Mouse (Mus musculus) lung, adult 2 months (tissue): ENCODE results near the gene Ighmbp2. TPM values are rescaled to one million over a fixed set of nuclear protein-coding genes. Genes with fewer than 3 reads are reported as not detected.

ENCODE experiments used
- DNase-seq: peaks from one replicate; pipeline ENCODE4 v3.0.0; 2022
- H3K4me1 ChIP-seq: fragments of 200-500 bp; 2 replicates; pipeline ENCODE4 v1.6.1; 2011; ENCODE audit warnings: low read length; ENCODE audit not compliant: control insufficient read depth, insufficient read depth
- H3K4me3 ChIP-seq: fragments of 200-500 bp; replicated peaks from 2 replicates; pipeline ENCODE3; 2011; ENCODE audit warnings: low read depth, mild to moderate bottlenecking, control low read depth, low read length; ENCODE audit errors: extremely low read depth
- CTCF ChIP-seq: fragments of 200-500 bp; IDR thresholded peaks from 2 replicates; pipeline ENCODE4 v1.5.1; 2011; ENCODE audit warnings: mild to moderate bottlenecking, low read length, control low read depth; ENCODE audit not compliant: insufficient read depth
- POLR2A ChIP-seq: fragments of 200-500 bp; IDR thresholded peaks from 2 replicates; pipeline ENCODE4 v1.6.1; 2011; ENCODE audit warnings: low read depth, mild to moderate bottlenecking, control low read depth, low read length, borderline replicate concordance; ENCODE audit errors: extremely low read depth
- WGBS: fragments of 180-500 bp; shearing (Covaris S2); methylation state at CpG from one replicate; pipeline ENCODE4 v1.1.7; 2018; 5-methylcytosine and 5-hydroxymethylcytosine counted together
- polyA plus RNA-seq: library from polyadenylated mRNA; depleted of rRNA; stranded (reverse); fragments of >200 nt; gene quantifications from 2 replicates; pipeline ENCODE4 v1.2.3, GENCODE M21; 2012; rRNA removed

Ighmbp2 gene
- 5.8 and 7.5 TPM in 2 replicates for polyA plus RNA-seq

- peak within 1 kb of the TSS; percentile 97 for H3K4me3 ChIP-seq
- WGBS = under 1% methylated on average over 49 of the region's 49 CpGs
- peak; percentile 93 for DNase-seq
- TF ChIP-seq CTCF = no peak
- TF ChIP-seq POLR2A = peak; percentile 69; the same call in 1 of the 2 replicates
- H3K4me1 ChIP-seq = peaks cover 4% of the 10 kb centered on the region; the same call in 1 of the 2 replicates
These were observed at the start of gene Ighmbp2, which contains the start of gene Mrpl21 for GRCm38 (mm10) chr19:3282572-3283467. TSS of gene Ighmbp2 (minus strand) at chr19:3283017. TSS of gene Mrpl21 (plus strand) at chr19:3282901.

GRCm38 (mm10) chr19:3326479-3327047 is 43.7 kb upstream of the Ighmbp2 start:
- TF ChIP-seq CTCF = no peak
- TF ChIP-seq POLR2A = no peak
- no peak for DNase-seq
- peaks cover 17% of the 10 kb centered on the region for H3K4me1 ChIP-seq
- 60% methylated on average over 12 of the region's 12 CpGs for WGBS
- no peak overlapping the region for H3K4me3 ChIP-seq

- H3K4me3 ChIP-seq = peak overlapping the region; percentile 15
- TF ChIP-seq POLR2A = no peak
- TF ChIP-seq CTCF = no peak
- WGBS = 15% methylated on average over 15 of the region's 15 CpGs
- no peak for DNase-seq
- H3K4me1 ChIP-seq = peaks cover 19% of the 10 kb centered on the region
These were observed 43.1 kb upstream of the Ighmbp2 start for GRCm38 (mm10) chr19:3325771-3326478.

GRCm38 (mm10) chr19:3324931-3325711 is 42.3 kb upstream of the Ighmbp2 start:
- peaks cover 19% of the 10 kb centered on the region for H3K4me1 ChIP-seq
- peak; percentile 96 for DNase-seq
- peak overlapping the region; percentile 81 for H3K4me3 ChIP-seq
- WGBS = under 1% methylated on average over 59 of the region's 59 CpGs
- TF ChIP-seq CTCF (0 out of 2 replicates have a peak, but pooled peaks have one; percentile 2), POLR2A (peak; percentile 67; the same call in 1 of the 2 replicates)

- Histone ChIP-seq H3K4me3 (peak overlapping the region; percentile 92), H3K4me1 (peaks cover 15% of the 10 kb centered on the region)
- TF ChIP-seq CTCF = no peak
- TF ChIP-seq POLR2A = no peak
- peak; percentile 51 for DNase-seq
- WGBS = under 1% methylated on average over 17 of the region's 17 CpGs
These were observed 41.5 kb upstream of the Ighmbp2 start for GRCm38 (mm10) chr19:3324271-3324811.

GRCm38 (mm10) chr19:3323753-3324270 is 41.0 kb upstream of the Ighmbp2 start:
- WGBS = under 1% methylated on average over 34 of the region's 34 CpGs
- H3K4me1 ChIP-seq = peaks cover 15% of the 10 kb centered on the region
- peak overlapping the region; percentile 92 for H3K4me3 ChIP-seq
- TF ChIP-seq POLR2A = peak; percentile 67; the same call in 1 of the 2 replicates
- TF ChIP-seq CTCF = no peak
- DNase-seq = peak; percentile 82

- under 1% methylated on average over 47 of the region's 47 CpGs for WGBS
- TF ChIP-seq CTCF (no peak), POLR2A (peak; percentile 84)
- H3K4me3 ChIP-seq = peak overlapping the region; percentile 92
- peaks cover 15% of the 10 kb centered on the region for H3K4me1 ChIP-seq
- peak; percentile 86 for DNase-seq
These were observed 40.4 kb upstream of the Ighmbp2 start for GRCm38 (mm10) chr19:3323201-3323621.

GRCm38 (mm10) chr19:3322261-3322969 is 39.6 kb upstream of the Ighmbp2 start, which contains the start of gene Cpt1a:
TSS of gene Cpt1a (plus strand) at chr19:3322334.
- WGBS = 1% methylated on average over 26 of the region's 26 CpGs
- peaks cover 13% of the 10 kb centered on the region for H3K4me1 ChIP-seq
- TF ChIP-seq POLR2A (peak; percentile 62; the same call in 1 of the 2 replicates), CTCF (peak; percentile 42)
- peak; percentile 66 for DNase-seq
- H3K4me3 ChIP-seq = peak within 1 kb of the TSS; percentile 92
